Mouse (Mus musculus) layer of hippocampus, postnatal 25 days (tissue): ENCODE data around the gene Dusp6. TPM values are rescaled to one million over a fixed set of nuclear protein-coding genes. Genes with fewer than 3 reads are reported as not detected.

Experiments
- DNase-seq, 2 experiments: peaks; one replicate each; pipeline ENCODE4 v3.0.0; 2022; ENCODE audit warnings: mixed read lengths in 2 of 2, low spot score in 1 of 2; ENCODE audit errors: extremely low spot score in 1 of 2
- total RNA-seq, 2 experiments: library from RNA; stranded (reverse); gene quantifications; 2 replicates each; pipeline ENCODE4 v1.2.3; 2021

Gene Dusp6
- total RNA-seq, 2 experiments from 2014 or later: 74.9 to 93.5 TPM

- DNase-seq: no peak
Measured at GRCm38 (mm10) chr10:99244655-99245260, 18.3 kb upstream of the Dusp6 start.

GRCm38 (mm10) chr10:99246797-99247508 lies 16.1 kb upstream of the Dusp6 start:
- no peak for DNase-seq

GRCm38 (mm10) chr10:99250874-99251281 lies 12.2 kb upstream of the Dusp6 start:
- DNase-seq: no peak

GRCm38 (mm10) chr10:99253412-99253811 lies 9.6 kb upstream of the Dusp6 start:
- DNase-seq: no peak

- no peak for DNase-seq
Measured at GRCm38 (mm10) chr10:99255830-99256570, 7.0 kb upstream of the Dusp6 start.

- DNase-seq: no peak
Measured at GRCm38 (mm10) chr10:99257531-99257930, 5.5 kb upstream of the Dusp6 start.

- DNase-seq: no peak
Measured at GRCm38 (mm10) chr10:99259840-99260239, 3.2 kb upstream of the Dusp6 start.

GRCm38 (mm10) chr10:99261151-99261635 lies 1.8 kb upstream of the Dusp6 start:
- peak; percentile 65 to 66 for DNase-seq

- DNase-seq: peak; percentile 61 to 68
Measured at GRCm38 (mm10) chr10:99261636-99262318, 1.3 kb upstream of the Dusp6 start.

- DNase-seq: no peak
Measured at GRCm38 (mm10) chr10:99262319-99262866, 638 bp upstream of the Dusp6 start.

GRCm38 (mm10) chr10:99263419-99264221 lies 589 bp downstream of the Dusp6 start:
- peak in 1 of 2 experiments; percentile 52 for DNase-seq

- DNase-seq: no peak
Measured at GRCm38 (mm10) chr10:99264301-99265010, 1.4 kb downstream of the Dusp6 start.

GRCm38 (mm10) chr10:99265011-99265694 lies 2.1 kb downstream of the Dusp6 start:
- no peak for DNase-seq

GRCm38 (mm10) chr10:99266025-99266424 lies 3.0 kb downstream of the Dusp6 start:
- DNase-seq: peak in 1 of 2 experiments; percentile 14

GRCm38 (mm10) chr10:99267621-99268020 lies 4.6 kb downstream of the Dusp6 start:
- DNase-seq: no peak

- no peak for DNase-seq
Measured at GRCm38 (mm10) chr10:99268421-99269300, 5.6 kb downstream of the Dusp6 start.

GRCm38 (mm10) chr10:99269301-99269701 lies 6.3 kb downstream of the Dusp6 start:
- no peak for DNase-seq
